Mouse (Mus musculus): ENCODE measurements around the gene Msrb1.
"Not testable (repeated sequence)": the region's sequence is repeated elsewhere in the genome, so short reads cannot be mapped to it uniquely, and the experiment has no call there.

Gene Msrb1

DNA sequence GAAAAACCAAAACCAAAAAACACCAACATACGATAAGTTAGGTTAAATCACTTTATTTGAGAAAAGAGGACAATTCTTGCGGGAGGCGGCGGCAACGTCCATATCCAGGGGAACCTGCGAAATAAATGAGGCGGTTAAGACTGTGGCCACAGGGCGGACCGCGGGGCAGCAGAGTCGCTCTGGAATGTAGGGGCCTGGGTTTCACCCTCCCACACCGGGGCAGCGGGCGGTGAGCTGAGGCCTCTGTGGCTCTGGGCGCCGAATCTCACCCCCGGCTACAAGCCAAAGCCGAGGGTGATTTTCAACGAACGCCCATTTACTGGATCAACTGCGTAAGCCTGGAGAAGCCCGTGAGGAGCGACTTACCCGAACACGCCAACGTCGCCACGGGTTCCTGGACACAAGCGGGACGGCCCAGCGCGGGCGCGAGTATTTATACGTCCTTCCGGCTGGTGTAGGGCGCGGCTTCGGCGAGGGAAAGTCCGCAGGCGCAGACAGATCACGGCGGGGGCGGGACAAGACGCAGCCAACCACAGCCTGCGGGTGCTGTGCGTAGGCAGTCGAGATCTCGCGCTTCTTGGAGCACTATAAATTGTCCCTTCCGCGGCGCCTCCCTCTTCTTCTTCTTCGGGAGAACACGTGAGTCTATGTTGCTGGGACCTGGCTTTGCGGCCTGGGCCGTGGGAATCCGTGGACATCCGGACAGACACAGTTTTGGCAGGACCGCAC, 16.8 kb upstream of the Msrb1 start:
- DNase-seq (ENCODE audit: low read depth, low spot score), result peak; percentile 94

DNA sequence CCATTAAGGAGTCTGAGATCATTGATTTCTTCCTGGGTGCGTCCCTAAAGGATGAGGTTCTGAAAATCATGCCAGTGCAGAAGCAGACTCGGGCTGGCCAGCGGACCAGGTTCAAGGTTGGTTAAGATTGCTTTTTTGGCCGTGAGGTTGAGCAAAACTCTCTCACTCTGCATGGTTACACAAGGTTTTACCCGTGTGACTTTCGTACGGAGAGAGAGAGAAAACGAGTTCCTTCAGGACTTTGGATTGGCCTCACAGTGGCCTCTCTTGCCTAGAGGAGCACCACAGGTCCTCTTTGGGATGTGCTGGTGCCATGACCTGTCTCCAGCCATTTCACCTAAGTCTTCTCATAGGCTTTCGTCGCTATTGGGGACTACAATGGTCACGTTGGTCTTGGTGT, 15.8 kb upstream of the Msrb1 start:
- not testable (repeated sequence) for DNase-seq (ENCODE audit: low read depth, low spot score)

GRCm38 (mm10) chr17:24721383-24721955, 15.0 kb upstream of the Msrb1 start:
- DNase-seq (ENCODE audit: low read depth, low spot score), result not testable (repeated sequence)

GRCm38 (mm10) chr17:24722220-24722924, 14.1 kb upstream of the Msrb1 start:
- DNase-seq (ENCODE audit: low read depth, low spot score), result no peak

DNA sequence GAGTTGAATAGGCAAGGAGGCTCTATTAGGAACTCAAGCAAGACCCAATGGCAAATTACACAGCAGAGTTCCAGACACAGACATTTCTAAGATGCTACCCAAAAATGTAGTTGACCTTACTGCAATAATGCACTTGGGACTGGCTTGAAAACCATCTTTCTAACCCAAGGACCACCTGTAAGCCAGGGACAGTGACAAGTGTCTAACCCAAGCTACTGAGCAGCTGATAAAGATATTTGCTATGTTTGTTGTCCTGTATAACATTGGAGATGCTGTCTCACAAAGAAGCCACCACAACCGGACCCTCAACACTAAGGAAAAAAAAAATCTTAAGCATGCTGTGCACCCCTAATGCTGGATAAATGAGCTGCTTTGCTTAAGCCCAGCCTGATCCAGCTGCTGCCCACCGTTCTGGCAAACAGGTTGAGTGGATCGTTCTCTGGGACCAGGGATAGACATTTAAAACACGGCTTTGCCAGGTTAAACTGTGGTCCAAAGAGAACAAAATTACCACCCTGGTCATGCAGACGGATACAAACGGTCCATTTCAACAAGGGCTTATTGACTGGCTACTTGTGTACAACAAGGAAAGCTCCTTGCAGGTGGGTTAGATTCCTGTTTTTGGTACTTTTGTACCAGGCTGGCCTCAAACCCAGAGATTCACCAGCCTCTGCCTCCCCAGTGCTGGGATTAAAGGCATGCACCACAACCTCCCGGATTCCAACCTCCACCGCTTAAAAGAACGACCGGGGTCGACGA, 13.1 kb upstream of the Msrb1 start:
- DNase-seq (ENCODE audit: low read depth, low spot score), result no peak

DNA sequence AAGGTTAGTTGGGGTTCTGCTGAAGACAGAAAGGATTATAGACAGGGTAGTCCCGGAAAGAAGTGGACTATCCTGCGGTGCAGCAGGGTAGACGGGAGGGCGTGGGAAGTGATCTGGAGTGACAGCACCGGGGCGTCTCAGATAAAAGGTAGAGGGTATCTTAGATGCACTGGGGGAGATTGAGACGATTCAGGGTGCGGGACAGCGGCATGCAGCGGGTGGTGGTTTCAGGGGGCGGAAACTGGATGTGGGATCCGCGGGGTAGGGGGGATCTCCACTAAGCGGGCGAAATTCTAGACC, 12.6 kb upstream of the Msrb1 start:
- no peak for DNase-seq (ENCODE audit: low read depth, low spot score)

GRCm38 (mm10) chr17:24724184-24724583, 12.3 kb upstream of the Msrb1 start, which contains the start of gene Ndufb10:
TSS of gene Ndufb10 (minus strand) at chr17:24724478.
- DNase-seq (ENCODE audit: low read depth, low spot score), result peak; percentile 87

- no peak for DNase-seq (ENCODE audit: low read depth, low spot score)
These were observed 10.6 kb upstream of the Msrb1 start for GRCm38 (mm10) chr17:24725637-24726390.

DNA sequence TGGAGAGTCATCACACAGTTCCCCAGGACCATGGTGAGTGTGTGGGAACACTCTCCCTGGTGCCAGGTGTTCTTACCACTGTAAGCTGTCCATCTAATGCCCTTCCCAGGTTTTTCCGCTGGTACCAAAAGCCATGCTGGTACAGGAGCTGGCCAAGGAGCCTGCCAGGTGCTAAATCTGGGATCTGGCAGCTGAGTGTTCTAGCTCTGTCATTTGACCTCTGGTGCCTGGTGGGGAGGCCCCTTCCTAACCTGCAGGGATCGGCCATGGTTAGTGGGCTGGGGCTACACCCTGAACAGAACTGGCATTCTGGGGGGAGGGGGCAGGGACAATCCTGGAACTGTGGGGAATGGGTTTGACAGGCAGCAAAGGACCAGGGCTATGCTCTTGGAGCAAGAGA, 8.8 kb upstream of the Msrb1 start, which contains the start of gene Rpl3l:
Gene Rpl3l (plus strand): TSS at position 203 of the 400 bp plus-strand sequence.
- DNase-seq (ENCODE audit: low read depth, low spot score), result no peak

DNA sequence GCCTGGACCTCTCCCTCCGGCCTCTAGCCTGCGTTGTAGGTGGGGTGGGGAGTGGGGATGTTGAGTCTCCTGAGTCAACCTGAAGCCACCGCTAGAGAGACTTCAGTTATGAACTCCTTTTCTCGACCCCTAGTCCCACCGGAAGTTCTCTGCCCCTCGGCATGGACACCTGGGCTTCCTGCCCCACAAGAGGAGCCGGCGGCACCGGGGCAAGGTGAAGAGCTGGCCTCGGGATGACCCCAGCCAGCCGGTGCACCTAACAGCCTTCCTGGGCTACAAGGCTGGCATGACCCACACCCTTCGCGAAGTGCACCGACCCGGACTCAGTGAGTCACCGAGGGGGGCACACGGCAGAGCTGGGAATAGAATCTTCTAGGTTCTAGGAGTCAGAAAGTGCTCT, 8.3 kb upstream of the Msrb1 start:
- DNase-seq (ENCODE audit: low read depth, low spot score), result no peak

GRCm38 (mm10) chr17:24729067-24729466, 7.4 kb upstream of the Msrb1 start:
- DNase-seq (ENCODE audit: low read depth, low spot score), result no peak

- no peak for DNase-seq (ENCODE audit: low read depth, low spot score)
These were observed 5.7 kb upstream of the Msrb1 start for GRCm38 (mm10) chr17:24730787-24731186.

DNA sequence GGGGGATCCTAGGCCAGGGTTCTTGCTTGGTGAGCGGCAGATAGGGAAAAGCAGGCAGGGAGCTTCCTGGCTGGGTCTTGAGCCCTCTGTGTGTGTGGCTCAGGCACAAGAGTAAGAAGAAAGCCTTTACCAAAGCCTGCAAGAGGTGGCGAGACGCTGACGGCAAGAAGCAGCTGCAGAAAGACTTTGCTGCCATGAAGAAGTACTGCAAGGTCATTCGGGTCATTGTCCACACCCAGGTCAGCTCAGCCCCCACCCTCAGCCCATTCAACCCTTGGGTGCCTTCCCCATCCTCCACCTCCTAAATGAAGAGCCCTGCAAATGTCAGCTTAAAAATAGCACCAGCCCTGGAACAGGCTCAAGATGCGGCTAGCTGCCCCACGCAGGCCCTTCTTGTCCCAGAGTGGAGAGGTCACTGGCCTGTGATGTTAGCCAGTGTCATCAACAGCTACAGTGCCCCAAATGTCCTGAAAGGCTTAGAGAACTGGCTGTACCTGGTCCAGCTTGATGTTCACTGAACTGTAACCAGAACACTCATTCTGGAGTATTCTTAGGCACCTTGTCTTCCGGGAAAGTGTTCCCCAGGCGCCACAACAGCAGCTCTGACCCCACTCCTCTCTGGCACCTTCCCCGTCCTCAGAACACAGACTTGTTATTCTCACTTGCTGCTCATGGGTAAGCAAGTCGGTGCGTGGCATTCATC, 4.1 kb upstream of the Msrb1 start:
- no peak for DNase-seq (ENCODE audit: low read depth, low spot score)

DNA sequence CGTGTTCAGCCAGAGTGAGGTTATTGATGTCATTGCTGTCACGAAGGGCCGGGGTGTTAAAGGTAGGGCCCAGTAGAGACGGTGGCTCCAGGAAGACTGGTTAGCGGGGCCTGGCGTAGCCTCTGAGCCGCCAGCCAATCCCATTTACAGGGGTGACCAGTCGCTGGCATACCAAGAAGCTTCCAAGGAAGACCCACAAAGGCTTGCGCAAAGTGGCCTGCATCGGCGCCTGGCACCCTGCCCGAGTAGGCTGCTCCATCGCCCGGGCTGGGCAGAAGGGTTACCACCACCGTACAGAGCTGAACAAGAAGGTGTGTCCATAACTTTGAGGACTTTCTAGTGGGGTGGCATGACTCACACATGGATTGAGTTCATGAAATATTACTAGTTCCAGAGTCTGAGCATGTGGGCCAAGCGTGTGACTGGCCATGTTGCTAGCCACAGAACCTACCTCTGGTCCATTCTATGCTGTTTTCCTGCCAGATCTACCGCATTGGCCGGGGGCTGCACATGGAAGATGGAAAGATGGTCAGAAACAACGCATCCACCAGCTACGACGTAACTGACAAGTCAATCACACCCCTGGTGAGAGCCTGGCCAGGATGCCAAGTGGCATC, 2.9 kb upstream of the Msrb1 start:
- DNase-seq (ENCODE audit: low read depth, low spot score), result no peak

GRCm38 (mm10) chr17:24734513-24734912, 1.9 kb upstream of the Msrb1 start:
- no peak for DNase-seq (ENCODE audit: low read depth, low spot score)

- no peak for DNase-seq (ENCODE audit: low read depth, low spot score)
These were observed 996 bp upstream of the Msrb1 start for GRCm38 (mm10) chr17:24735446-24735845.

GRCm38 (mm10) chr17:24737135-24737810, 831 bp downstream of the Msrb1 start:
- DNase-seq (ENCODE audit: low read depth, low spot score), result no peak

DNA sequence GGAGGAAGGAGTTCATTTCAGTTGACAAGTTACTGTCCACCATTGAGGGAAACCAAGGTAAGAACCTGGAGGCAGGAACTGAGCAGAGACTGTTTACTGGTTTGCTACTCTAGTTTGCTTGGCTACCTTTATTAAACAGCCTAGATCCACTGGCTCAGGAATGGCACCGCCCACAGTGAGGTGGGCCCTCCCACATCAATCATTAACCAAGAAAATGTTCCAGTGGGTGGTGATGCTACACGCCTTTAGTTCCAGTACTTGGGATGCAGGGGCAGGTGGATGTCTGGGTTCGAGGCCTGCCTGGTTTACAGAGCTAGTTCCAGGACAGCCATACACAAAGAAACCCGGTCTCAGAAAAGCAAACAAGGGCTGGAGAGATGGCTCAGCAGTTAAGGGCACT, 1.8 kb downstream of the Msrb1 start:
- DNase-seq (ENCODE audit: low read depth, low spot score), result no peak

DNA sequence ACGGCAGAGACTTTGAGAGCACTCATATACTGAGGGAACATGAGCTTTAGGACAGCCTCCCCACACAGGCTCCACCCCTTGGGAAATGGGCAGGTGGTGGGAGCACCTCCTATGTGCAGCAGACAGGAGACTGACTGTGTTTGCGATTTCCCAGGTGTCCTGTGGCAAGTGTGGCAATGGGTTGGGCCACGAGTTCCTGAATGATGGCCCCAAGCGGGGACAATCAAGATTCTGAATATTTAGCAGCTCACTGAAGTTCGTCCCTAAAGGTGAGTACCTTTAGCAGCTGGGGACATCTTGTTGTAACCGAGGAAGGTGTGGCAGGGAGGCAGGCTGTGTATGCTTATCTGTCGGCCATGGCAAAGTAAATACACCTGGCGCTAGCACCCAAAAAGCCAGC, 3.5 kb downstream of the Msrb1 start:
- DNase-seq (ENCODE audit: low read depth, low spot score), result no peak

GRCm38 (mm10) chr17:24742307-24742706, 5.9 kb downstream of the Msrb1 start:
- no peak for DNase-seq (ENCODE audit: low read depth, low spot score)

All from retina, adult 2 months (tissue).